Mouse (Mus musculus) lung, postnatal 25 days (tissue): ENCODE measurements around the gene Chd9.

ENCODE experiments used
- DNase-seq: peaks from one replicate; pipeline ENCODE4 v3.0.0; 2022; ENCODE audit warnings: low spot score

The Chd9 gene

GRCm38 (mm10) chr8:90839725-90840714, 11.9 kb downstream of the Chd9 start:
- DNase-seq: peak; percentile 26

GRCm38 (mm10) chr8:90841321-90841720, 13.2 kb downstream of the Chd9 start:
- DNase-seq: no peak

GRCm38 (mm10) chr8:90843127-90843526, 15.0 kb downstream of the Chd9 start:
- no peak for DNase-seq

GRCm38 (mm10) chr8:90844179-90844967, 16.2 kb downstream of the Chd9 start:
- DNase-seq: no peak

- DNase-seq: no peak
Observed at GRCm38 (mm10) chr8:90847980-90848379, 19.8 kb downstream of the Chd9 start.

GRCm38 (mm10) chr8:90849462-90850050, 21.4 kb downstream of the Chd9 start:
- DNase-seq: no peak

- no peak for DNase-seq
Observed at GRCm38 (mm10) chr8:90851544-90851943, 23.4 kb downstream of the Chd9 start.

GRCm38 (mm10) chr8:90853971-90854670, 26.0 kb downstream of the Chd9 start:
- DNase-seq: no peak

- peak; percentile 67 for DNase-seq
Observed at GRCm38 (mm10) chr8:90854671-90855161, 26.6 kb downstream of the Chd9 start.

- no peak for DNase-seq
Observed at GRCm38 (mm10) chr8:90856171-90856570, 28.0 kb downstream of the Chd9 start.

GRCm38 (mm10) chr8:90856952-90857351, 28.8 kb downstream of the Chd9 start:
- DNase-seq: no peak

- no peak for DNase-seq
Observed at GRCm38 (mm10) chr8:90858071-90858470, 29.9 kb downstream of the Chd9 start.

GRCm38 (mm10) chr8:90861266-90861944, 33.3 kb downstream of the Chd9 start:
- DNase-seq: no peak

GRCm38 (mm10) chr8:90862038-90862437, 33.9 kb downstream of the Chd9 start:
- DNase-seq: no peak

GRCm38 (mm10) chr8:90867061-90867460, 38.9 kb downstream of the Chd9 start:
- no peak for DNase-seq

GRCm38 (mm10) chr8:90867911-90868310, 39.8 kb downstream of the Chd9 start:
- DNase-seq: no peak

- peak; percentile 24 for DNase-seq
Observed at GRCm38 (mm10) chr8:90868334-90868733, 40.2 kb downstream of the Chd9 start.

GRCm38 (mm10) chr8:90869071-90869919, 41.1 kb downstream of the Chd9 start:
- DNase-seq: peak; percentile 92

GRCm38 (mm10) chr8:90869920-90870777, 42.0 kb downstream of the Chd9 start:
- no peak for DNase-seq
